Mouse (Mus musculus) brown adipose tissue, adult 24 weeks (tissue): ENCODE results near the gene Rictor. TPM values are rescaled to one million over a fixed set of nuclear protein-coding genes. Genes with fewer than 3 reads are reported as not detected.
A peak's percentile ranks its signal among the peaks of the same experiment; 100 is the strongest.

ENCODE experiments used
- H3K27ac ChIP-seq: fragments of 200-500 bp; replicated peaks from 2 replicates; pipeline ENCODE4 v1.5.1; 2012; ENCODE audit warnings: low read depth, mild to moderate bottlenecking, low read length
- H3K4me1 ChIP-seq: fragments of 200-500 bp; 2 replicates; pipeline ENCODE4 v1.6.1; 2012; ENCODE audit warnings: low read length, mixed read lengths; ENCODE audit not compliant: control insufficient read depth, insufficient read depth, insufficient read length
- H3K4me3 ChIP-seq: fragments of 200-500 bp; 2 replicates; pipeline ENCODE4 v1.5.1; 2012; ENCODE audit warnings: low read depth, mild to moderate bottlenecking, low read length, moderate library complexity; ENCODE audit not compliant: insufficient read depth
- polyA plus RNA-seq: library from polyadenylated mRNA; stranded (reverse); fragments of >200 nt; gene quantifications from 2 replicates; pipeline ENCODE4 v1.2.4, GENCODE M21; 2012; ENCODE audit not compliant: missing spikeins, insufficient read depth, insufficient read length

Gene Rictor
- 4.7 and 7.4 TPM in 2 replicates for polyA plus RNA-seq

GRCm38 (mm10) chr15:6707936-6708525 lies at the start of gene Rictor:
Rictor (plus strand) TSS chr15:6708379.
- H3K4me3 ChIP-seq: peak within 1 kb of the TSS; percentile 72

DNA sequence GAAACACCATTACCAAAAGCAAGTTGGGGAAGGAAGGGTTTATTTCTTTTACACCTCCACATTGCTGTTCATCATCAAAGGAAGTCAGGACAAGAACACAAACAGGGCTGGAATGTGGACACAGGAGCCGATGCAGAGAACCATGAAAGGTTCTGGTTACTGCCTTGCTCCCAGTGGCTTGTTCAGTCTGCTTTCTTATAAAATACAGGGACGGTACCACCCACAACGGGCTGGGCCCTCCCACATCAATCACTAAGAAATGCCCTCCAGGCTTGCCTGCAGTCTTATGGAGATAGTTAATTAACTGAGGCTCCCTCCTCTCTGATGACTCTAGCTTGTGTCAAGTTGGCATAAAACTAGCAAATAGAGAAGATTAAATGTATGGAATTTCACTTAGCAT lies 46.2 kb upstream of the Rictor start:
- Histone ChIP-seq H3K27ac (no peak overlapping the region), H3K4me3 (no peak overlapping the region), H3K4me1 (no peaks in the 10 kb centered on the region)

More at GRCm38 (mm10) chr15:6707936-6708525, at the start of gene Rictor:
- H3K4me1 ChIP-seq: peaks cover 7% of the 10 kb centered on the region
- H3K27ac ChIP-seq: peak within 1 kb of the TSS; percentile 73

DNA sequence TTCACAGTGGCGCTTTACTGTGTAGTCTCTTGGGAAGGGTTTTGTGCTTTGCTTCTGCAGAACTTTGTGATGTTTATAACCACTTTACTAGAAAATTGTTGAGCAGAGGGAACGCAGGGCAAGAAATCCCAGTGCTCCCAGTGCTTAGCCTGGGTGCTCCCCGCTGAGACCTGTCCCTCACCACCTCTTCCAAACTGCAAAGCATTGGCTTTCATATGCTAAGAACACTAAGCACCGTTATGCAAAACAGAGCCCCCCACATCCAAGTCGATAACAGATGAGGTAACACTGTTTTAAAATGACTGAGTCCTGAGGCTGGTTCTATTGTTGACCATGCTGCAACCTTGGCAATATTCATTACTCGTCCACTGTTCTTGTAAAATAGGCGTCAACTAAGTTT lies 44.2 kb upstream of the Rictor start:
- Histone ChIP-seq H3K4me1 (no peaks in the 10 kb centered on the region), H3K4me3 (no peak overlapping the region), H3K27ac (no peak overlapping the region)

- no peaks in the 10 kb centered on the region for H3K4me1 ChIP-seq
- no peak overlapping the region for H3K27ac ChIP-seq
- no peak overlapping the region for H3K4me3 ChIP-seq
These were observed 42.1 kb upstream of the Rictor start for GRCm38 (mm10) chr15:6666072-6666471.

- no peak overlapping the region for H3K4me3 ChIP-seq
- H3K27ac ChIP-seq: no peak overlapping the region
- no peaks in the 10 kb centered on the region for H3K4me1 ChIP-seq
These were observed 39.3 kb upstream of the Rictor start for GRCm38 (mm10) chr15:6668793-6669437.

GRCm38 (mm10) chr15:6678479-6678878 lies 29.7 kb upstream of the Rictor start:
- no peak overlapping the region for H3K4me3 ChIP-seq
- no peak overlapping the region for H3K27ac ChIP-seq
- no peaks in the 10 kb centered on the region for H3K4me1 ChIP-seq

GRCm38 (mm10) chr15:6702164-6702563 lies 6.0 kb upstream of the Rictor start:
- Histone ChIP-seq H3K27ac (no peak overlapping the region), H3K4me1 (no peaks in the 10 kb centered on the region), H3K4me3 (no peak overlapping the region)

GRCm38 (mm10) chr15:6705351-6705901 lies 2.8 kb upstream of the Rictor start:
- H3K27ac ChIP-seq: no peak overlapping the region
- H3K4me1 ChIP-seq: no peaks in the 10 kb centered on the region; the same call in 1 of the 2 replicates
- H3K4me3 ChIP-seq: no peak overlapping the region

- Histone ChIP-seq H3K4me3 (peak overlapping the region; percentile 72), H3K4me1 (peaks cover 4% of the 10 kb centered on the region), H3K27ac (0 out of 2 replicates have a peak overlapping the region, but pooled peaks have one; percentile 35)
These were observed 636 bp upstream of the Rictor start for GRCm38 (mm10) chr15:6707551-6707935.

GRCm38 (mm10) chr15:6708526-6709441 lies 605 bp downstream of the Rictor start:
- H3K4me1 ChIP-seq: peaks cover 7% of the 10 kb centered on the region
- peak overlapping the region; percentile 72 for H3K4me3 ChIP-seq
- H3K27ac ChIP-seq: peak overlapping the region; percentile 73

GRCm38 (mm10) chr15:6709618-6710017 lies 1.4 kb downstream of the Rictor start:
- peak overlapping the region; percentile 72 for H3K4me3 ChIP-seq
- H3K4me1 ChIP-seq: peaks cover 7% of the 10 kb centered on the region
- no peak overlapping the region for H3K27ac ChIP-seq

GRCm38 (mm10) chr15:6710341-6710740 lies 2.2 kb downstream of the Rictor start:
- Histone ChIP-seq H3K4me3 (no peak overlapping the region), H3K27ac (no peak overlapping the region), H3K4me1 (peaks cover 10% of the 10 kb centered on the region)

- Histone ChIP-seq H3K27ac (no peak overlapping the region), H3K4me3 (no peak overlapping the region), H3K4me1 (peaks cover 10% of the 10 kb centered on the region)
These were observed 3.0 kb downstream of the Rictor start for GRCm38 (mm10) chr15:6711226-6711625.

GRCm38 (mm10) chr15:6714819-6715218 lies 6.6 kb downstream of the Rictor start:
- Histone ChIP-seq H3K4me1 (peaks cover 12% of the 10 kb centered on the region), H3K27ac (no peak overlapping the region), H3K4me3 (no peak overlapping the region)

- H3K27ac ChIP-seq: no peak overlapping the region
- no peak overlapping the region for H3K4me3 ChIP-seq
- H3K4me1 ChIP-seq: peaks cover 12% of the 10 kb centered on the region
These were observed 7.1 kb downstream of the Rictor start for GRCm38 (mm10) chr15:6715237-6715636.
